Mouse (Mus musculus) testis, adult 2 months (tissue): Measurements from ENCODE around the gene Nudt9.

ENCODE experiments used
- CTCF ChIP-seq: fragments of 200-500 bp; IDR thresholded peaks from 2 replicates; pipeline ENCODE4 v1.5.1; 2012; ENCODE audit warnings: low read depth, mild to moderate bottlenecking, inconsistent platforms, low read length, moderate library complexity; ENCODE audit not compliant: control insufficient read depth, insufficient read depth, insufficient replicate concordance
- POLR2A ChIP-seq: fragments of 200-500 bp; IDR thresholded peaks from 2 replicates; pipeline ENCODE4 v1.6.1; 2012; ENCODE audit warnings: low read depth, mild to moderate bottlenecking, inconsistent platforms, low read length, moderate library complexity; ENCODE audit not compliant: control insufficient read depth

DNA sequence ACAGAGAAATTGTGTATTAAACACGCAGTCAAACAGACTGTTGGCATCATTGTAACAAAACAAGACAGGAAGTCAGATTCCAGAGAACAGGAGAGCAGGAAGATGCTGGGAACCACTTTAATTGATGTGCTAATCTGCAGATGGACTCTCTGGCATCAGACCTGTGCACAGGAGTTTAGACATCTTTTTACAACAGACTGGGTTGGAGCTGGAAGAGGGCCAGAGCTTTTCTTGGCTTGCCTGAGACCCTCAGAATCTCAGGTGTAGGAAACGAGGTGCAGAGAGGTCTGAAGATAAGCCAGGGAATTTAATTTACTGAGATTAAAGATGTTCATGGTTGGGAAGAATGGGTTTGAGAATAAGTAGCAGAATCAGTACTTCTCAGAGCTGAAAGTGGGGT, 43.6 kb downstream of the Nudt9 start:
- TF ChIP-seq CTCF (no peak), POLR2A (no peak)
